Mouse (Mus musculus): ENCODE data around the gene Ano10. TPM values are rescaled to one million over a fixed set of nuclear protein-coding genes. Genes with fewer than 3 reads are reported as not detected.
"Not testable (repeated sequence)": the region's sequence is repeated elsewhere in the genome, so short reads cannot be mapped to it uniquely, and the experiment has no call there.

Ano10 gene
- polyA plus RNA-seq, 1 experiment from 2014 or later = 33.9 TPM

GRCm38 (mm10) chr9:122184329-122184728 is 109.9 kb downstream of the Ano10 start:
- Histone ChIP-seq H3K27me3 (ENCODE audit: low read depth, poor library complexity, severe bottlenecking) (no peaks in the 10 kb centered on the region), H3K4me3 (no peak overlapping the region), H3K4me1 (peaks cover 10% of the 10 kb centered on the region), H3K9me3 (replicated peaks) (no peaks in the 10 kb centered on the region), H3K27ac (replicated peaks) (no peak overlapping the region), H3K36me3 (no peaks in the 10 kb centered on the region)
- 82% methylated on average over 3 of the region's 3 CpGs for WGBS
- no peak for DNase-seq (ENCODE audit: low spot score)

- no peak for DNase-seq (ENCODE audit: low spot score)
- no peak overlapping the region for H3K4me3 ChIP-seq
- WGBS = 82% methylated on average over 4 of the region's 4 CpGs
- H3K9me3 ChIP-seq (replicated peaks) = no peaks in the 10 kb centered on the region
- H3K27ac ChIP-seq (replicated peaks) = no peak overlapping the region
- no peaks in the 10 kb centered on the region for H3K36me3 ChIP-seq
- peaks cover 22% of the 10 kb centered on the region for H3K4me1 ChIP-seq
- no peaks in the 10 kb centered on the region for H3K27me3 ChIP-seq (ENCODE audit: low read depth, poor library complexity, severe bottlenecking)
Observed at GRCm38 (mm10) chr9:122183074-122183473, 111.1 kb downstream of the Ano10 start.

GRCm38 (mm10) chr9:122180105-122180504 is 114.1 kb downstream of the Ano10 start:
- Histone ChIP-seq H3K4me3 (no peak overlapping the region), H3K27ac (replicated peaks) (no peak overlapping the region), H3K4me1 (peaks cover 16% of the 10 kb centered on the region), H3K36me3 (no peaks in the 10 kb centered on the region; the same call in 1 of the 2 replicates), H3K9me3 (replicated peaks) (no peaks in the 10 kb centered on the region), H3K27me3 (ENCODE audit: low read depth, poor library complexity, severe bottlenecking) (no peaks in the 10 kb centered on the region)
- WGBS = 88% methylated on average over 3 of the region's 3 CpGs
- no peak for DNase-seq (ENCODE audit: low spot score)

GRCm38 (mm10) chr9:122178427-122178826 is 115.8 kb downstream of the Ano10 start:
- 74% methylated on average over 4 of the region's 4 CpGs for WGBS
- Histone ChIP-seq H3K27me3 (ENCODE audit: low read depth, poor library complexity, severe bottlenecking) (no peaks in the 10 kb centered on the region), H3K36me3 (peaks cover 4% of the 10 kb centered on the region), H3K27ac (replicated peaks) (no peak overlapping the region), H3K9me3 (replicated peaks) (no peaks in the 10 kb centered on the region), H3K4me3 (no peak overlapping the region), H3K4me1 (peaks cover 16% of the 10 kb centered on the region)
- no peak for DNase-seq (ENCODE audit: low spot score)

GRCm38 (mm10) chr9:122177256-122178220 is 116.7 kb downstream of the Ano10 start:
- WGBS = 90% methylated on average over 7 of the region's 7 CpGs
- H3K36me3 ChIP-seq = peaks cover 4% of the 10 kb centered on the region
- no peak for DNase-seq (ENCODE audit: low spot score)
- no peaks in the 10 kb centered on the region for H3K27me3 ChIP-seq (ENCODE audit: low read depth, poor library complexity, severe bottlenecking)
- no peaks in the 10 kb centered on the region for H3K9me3 ChIP-seq (replicated peaks)
- peaks cover 16% of the 10 kb centered on the region for H3K4me1 ChIP-seq
- H3K4me3 ChIP-seq = no peak overlapping the region
- H3K27ac ChIP-seq (replicated peaks) = no peak overlapping the region

- no peak for DNase-seq (ENCODE audit: low spot score)
- 89% methylated on average over 6 of the region's 6 CpGs for WGBS
- H3K27ac ChIP-seq (replicated peaks) = no peak overlapping the region
- H3K4me3 ChIP-seq = no peak overlapping the region
- peaks cover 15% of the 10 kb centered on the region for H3K36me3 ChIP-seq
- peaks cover 24% of the 10 kb centered on the region for H3K4me1 ChIP-seq
- H3K27me3 ChIP-seq (ENCODE audit: low read depth, poor library complexity, severe bottlenecking) = no peaks in the 10 kb centered on the region
- no peaks in the 10 kb centered on the region for H3K9me3 ChIP-seq (replicated peaks)
Observed at GRCm38 (mm10) chr9:122174723-122175122, 119.5 kb downstream of the Ano10 start.

GRCm38 (mm10) chr9:122173405-122174233 is 120.6 kb downstream of the Ano10 start:
- no peak for DNase-seq (ENCODE audit: low spot score)
- no peak overlapping the region for H3K4me3 ChIP-seq
- no peaks in the 10 kb centered on the region for H3K27me3 ChIP-seq (ENCODE audit: low read depth, poor library complexity, severe bottlenecking)
- peaks cover 15% of the 10 kb centered on the region for H3K4me1 ChIP-seq
- H3K9me3 ChIP-seq (replicated peaks) = no peaks in the 10 kb centered on the region
- 90% methylated on average over 9 of the region's 9 CpGs for WGBS
- peaks cover 16% of the 10 kb centered on the region for H3K36me3 ChIP-seq
- no peak overlapping the region for H3K27ac ChIP-seq (replicated peaks)

GRCm38 (mm10) chr9:122172612-122173186 is 121.5 kb downstream of the Ano10 start:
- peaks cover 22% of the 10 kb centered on the region for H3K36me3 ChIP-seq
- peaks cover 8% of the 10 kb centered on the region for H3K4me1 ChIP-seq
- no peak overlapping the region for H3K27ac ChIP-seq (replicated peaks)
- H3K9me3 ChIP-seq (replicated peaks) = no peaks in the 10 kb centered on the region
- no peak overlapping the region for H3K4me3 ChIP-seq
- H3K27me3 ChIP-seq (ENCODE audit: low read depth, poor library complexity, severe bottlenecking) = no peaks in the 10 kb centered on the region
- no peak for DNase-seq (ENCODE audit: low spot score)
- WGBS = 90% methylated on average over 11 of the region's 11 CpGs

GRCm38 (mm10) chr9:122169901-122170300 is 124.3 kb downstream of the Ano10 start:
- H3K27ac ChIP-seq (replicated peaks) = no peak overlapping the region
- WGBS = 93% methylated on average over 6 of the region's 6 CpGs
- no peaks in the 10 kb centered on the region for H3K9me3 ChIP-seq (replicated peaks)
- H3K36me3 ChIP-seq = peaks cover 50% of the 10 kb centered on the region
- H3K4me1 ChIP-seq = peaks cover 8% of the 10 kb centered on the region
- H3K4me3 ChIP-seq = no peak overlapping the region
- no peak for DNase-seq (ENCODE audit: low spot score)
- no peaks in the 10 kb centered on the region for H3K27me3 ChIP-seq (ENCODE audit: low read depth, poor library complexity, severe bottlenecking)

- H3K27ac ChIP-seq (replicated peaks); H3K4me3 ChIP-seq; DNase-seq (ENCODE audit: low spot score); H3K4me1 ChIP-seq; H3K27me3 ChIP-seq (ENCODE audit: low read depth, poor library complexity, severe bottlenecking); H3K9me3 ChIP-seq (replicated peaks): not testable (repeated sequence)
- H3K36me3 ChIP-seq = peaks cover 67% of the 10 kb centered on the region
- WGBS = 90% methylated on average over 5 of the region's 5 CpGs
Observed at GRCm38 (mm10) chr9:122167719-122168118, 126.5 kb downstream of the Ano10 start.

- Histone ChIP-seq H3K27me3 (ENCODE audit: low read depth, poor library complexity, severe bottlenecking) (no peaks in the 10 kb centered on the region), H3K9me3 (replicated peaks) (no peaks in the 10 kb centered on the region), H3K4me3 (no peak overlapping the region), H3K27ac (replicated peaks) (no peak overlapping the region), H3K36me3 (peaks cover 69% of the 10 kb centered on the region), H3K4me1 (no peaks in the 10 kb centered on the region)
- no peak for DNase-seq (ENCODE audit: low spot score)
- 90% methylated on average over 4 of the region's 4 CpGs for WGBS
Observed at GRCm38 (mm10) chr9:122164535-122164934, 129.7 kb downstream of the Ano10 start.

- WGBS = 95% methylated on average over 14 of the region's 14 CpGs
- H3K9me3 ChIP-seq (replicated peaks) = no peaks in the 10 kb centered on the region
- no peak for DNase-seq (ENCODE audit: low spot score)
- H3K27me3 ChIP-seq (ENCODE audit: low read depth, poor library complexity, severe bottlenecking) = no peaks in the 10 kb centered on the region
- H3K4me1 ChIP-seq = no peaks in the 10 kb centered on the region
- peaks cover 47% of the 10 kb centered on the region for H3K36me3 ChIP-seq
- no peak overlapping the region for H3K27ac ChIP-seq (replicated peaks)
- H3K4me3 ChIP-seq = no peak overlapping the region
Observed at GRCm38 (mm10) chr9:122157079-122157441, 137.2 kb downstream of the Ano10 start.

Measured in midbrain, embryonic 10.5 days (tissue).